Mouse (Mus musculus) urinary bladder, adult 2 months (tissue): ENCODE results near the gene Fam198b. TPM values are rescaled to one million over a fixed set of nuclear protein-coding genes. Genes with fewer than 3 reads are reported as not detected.

Experiments used
- DNase-seq: peaks from one replicate; pipeline ENCODE4 v3.0.0; 2022; ENCODE audit warnings: low spot score
- polyA plus RNA-seq: library from polyadenylated mRNA; depleted of rRNA; stranded (reverse); fragments of >200 nt; gene quantifications from 2 replicates; pipeline ENCODE4 v1.2.3, GENCODE M21; 2012; rRNA removed

The Fam198b gene
- polyA plus RNA-seq, 1 experiment: 13.7 TPM

GRCm38 (mm10) chr3:79983961-79984419 is 99.7 kb downstream of the Fam198b start:
- DNase-seq: no peak

GRCm38 (mm10) chr3:79984542-79984941 is 100.2 kb downstream of the Fam198b start:
- DNase-seq: no peak

GRCm38 (mm10) chr3:79989250-79989649 is 104.9 kb downstream of the Fam198b start:
- DNase-seq: no peak

GRCm38 (mm10) chr3:79989911-79990310 is 105.6 kb downstream of the Fam198b start:
- no peak for DNase-seq

- DNase-seq: no peak
These were observed 106.1 kb downstream of the Fam198b start for GRCm38 (mm10) chr3:79990480-79990879.

- no peak for DNase-seq
These were observed 109.8 kb downstream of the Fam198b start for GRCm38 (mm10) chr3:79994029-79994539.

GRCm38 (mm10) chr3:79995726-79996125 is 111.4 kb downstream of the Fam198b start:
- no peak for DNase-seq

Other genes with a start within 250 kb of the Fam198b start
- gene Rxfp1, start 146.7 kb upstream of the Fam198b start, polyA plus RNA-seq: 0.38 and 0.40 TPM in 2 replicates
- gene Tmem144, start 31.8 kb upstream of the Fam198b start, polyA plus RNA-seq: 0.32 and 0.50 TPM in 2 replicates